Mouse (Mus musculus) frontal cortex, postnatal 10 days (tissue): ENCODE measurements around the gene Arid3c.
"Not testable (repeated sequence)": the region's sequence is repeated elsewhere in the genome, so short reads cannot be mapped to it uniquely, and the experiment has no call there.

Experiments used
- DNase-seq, 2 experiments: peaks; one replicate each; pipeline ENCODE4 v3.0.0; 2022; ENCODE audit warnings: low spot score in 2 of 2, mixed read lengths in 1 of 2

The Arid3c gene

GRCm38 (mm10) chr4:41731052-41731765, at the start of gene Arid3c:
Gene Arid3c, minus strand, starts transcription at chr4:41731142.
- no peak for DNase-seq

GRCm38 (mm10) chr4:41775840-41776239, 44.9 kb upstream of the Arid3c start:
- DNase-seq, result not testable (repeated sequence)

GRCm38 (mm10) chr4:41774506-41774905, 43.6 kb upstream of the Arid3c start:
- not testable (repeated sequence) for DNase-seq

GRCm38 (mm10) chr4:41774002-41774401, 43.1 kb upstream of the Arid3c start, which contains the start of gene Ccl27a:
Gene Ccl27a, minus strand, starts transcription at chr4:41774247.
- DNase-seq, result peak; percentile 73 to 75

GRCm38 (mm10) chr4:41773502-41773901, 42.6 kb upstream of the Arid3c start:
- not testable (repeated sequence) for DNase-seq

GRCm38 (mm10) chr4:41772946-41773345, 42.0 kb upstream of the Arid3c start:
- not testable (repeated sequence) for DNase-seq

- not testable (repeated sequence) for DNase-seq
Observed at GRCm38 (mm10) chr4:41767301-41767700, 36.4 kb upstream of the Arid3c start.

GRCm38 (mm10) chr4:41763176-41763575, 32.2 kb upstream of the Arid3c start:
- not testable (repeated sequence) for DNase-seq

- peak in 1 of 2 experiments; percentile 48 for DNase-seq
Observed at GRCm38 (mm10) chr4:41762688-41763114, 31.8 kb upstream of the Arid3c start.

GRCm38 (mm10) chr4:41762099-41762687, 31.3 kb upstream of the Arid3c start:
- DNase-seq, result no peak

GRCm38 (mm10) chr4:41761680-41762079, 30.7 kb upstream of the Arid3c start:
- no peak for DNase-seq

GRCm38 (mm10) chr4:41760911-41761310, 30.0 kb upstream of the Arid3c start:
- DNase-seq, result no peak

GRCm38 (mm10) chr4:41760288-41760721, 29.4 kb upstream of the Arid3c start:
- DNase-seq, result peak; percentile 69 to 74

- DNase-seq, result no peak
Observed at GRCm38 (mm10) chr4:41759656-41760287, 28.8 kb upstream of the Arid3c start.

- DNase-seq, result peak in 1 of 2 experiments; percentile 37
Observed at GRCm38 (mm10) chr4:41759206-41759605, 28.3 kb upstream of the Arid3c start.

- no peak for DNase-seq
Observed at GRCm38 (mm10) chr4:41758701-41759100, 27.8 kb upstream of the Arid3c start.

- no peak for DNase-seq
Observed at GRCm38 (mm10) chr4:41758021-41758420, 27.1 kb upstream of the Arid3c start.

GRCm38 (mm10) chr4:41757321-41757720, 26.4 kb upstream of the Arid3c start:
- DNase-seq, result no peak

GRCm38 (mm10) chr4:41756440-41756839, 25.5 kb upstream of the Arid3c start:
- DNase-seq, result no peak

GRCm38 (mm10) chr4:41755338-41756305, 24.7 kb upstream of the Arid3c start, which contains the start of gene Sigmar1:
Gene Sigmar1, minus strand, starts transcription at chr4:41756157.
- peak; percentile 73 to 81 for DNase-seq

GRCm38 (mm10) chr4:41754797-41755337, 23.9 kb upstream of the Arid3c start, which contains the start of gene Galt:
Gene Galt, plus strand, starts transcription at chr4:41755228.
- DNase-seq, result no peak
